Mouse (Mus musculus): ENCODE data around the gene Slc7a5. TPM values are rescaled to one million over a fixed set of nuclear protein-coding genes. Genes with fewer than 3 reads are reported as not detected.

Gene Slc7a5
- polyA plus RNA-seq, 2 experiments: 27.8 to 34.6 TPM

DNA sequence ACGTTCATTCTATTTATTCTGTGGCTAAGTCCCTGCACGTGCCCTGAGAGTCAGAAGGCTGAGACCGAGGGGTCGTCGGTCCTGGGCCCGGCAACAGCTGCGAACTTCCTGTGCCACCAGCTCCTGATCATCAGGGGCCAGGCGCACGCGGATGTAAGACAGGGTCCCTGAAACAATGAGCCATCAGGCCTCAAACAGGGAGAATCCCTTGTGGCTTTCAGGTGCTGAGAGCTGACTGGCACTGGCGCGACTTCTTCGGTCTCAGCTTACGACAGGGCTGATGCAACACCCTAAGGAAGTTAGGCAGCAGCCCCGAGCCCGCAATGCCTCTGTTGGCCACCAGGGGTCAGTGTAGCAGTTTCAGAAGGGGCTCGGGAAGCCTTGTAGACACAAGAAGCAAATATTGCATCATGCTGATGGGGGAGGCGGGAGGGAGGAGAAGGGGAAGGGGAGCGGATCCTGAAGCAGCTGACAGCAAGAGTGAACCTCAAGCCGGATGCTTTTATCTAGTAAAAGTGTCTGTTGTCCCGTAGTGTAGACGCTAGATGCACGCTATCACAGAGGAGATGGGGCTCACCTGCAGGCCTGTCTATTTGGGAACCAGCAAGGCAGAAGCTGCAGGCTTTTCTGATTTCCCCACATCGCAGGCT, 56.5 kb downstream of the Slc7a5 start:
- ATAC-seq (ENCODE audit: low FRiP score, low read depth) (peak; percentile 84), DNase-seq (ENCODE audit: low spot score) (peak; percentile 93)
- TF ChIP-seq POLR2A (IDR thresholded peaks at IDR 0.05; ENCODE audit: borderline replicate concordance, extremely low read depth, insufficient read depth, insufficient read length): no peak
- Histone ChIP-seq H3K9ac (ENCODE audit: low read depth, low read length, severe bottlenecking) (peak overlapping the region; percentile 38), H3K4me1 (ENCODE audit: control insufficient read depth, insufficient read depth, low read length) (peaks cover 5% of the 10 kb centered on the region; the same call in 1 of the 2 replicates), H3K36me3 (ENCODE audit: control insufficient read depth, insufficient read depth, low read length) (no peaks in the 10 kb centered on the region), H3K4me2 (replicated peaks; ENCODE audit: low read depth, low read length, severe bottlenecking) (peak overlapping the region; percentile 51), H3K27me3 (ENCODE audit: control insufficient read depth, insufficient read depth, low read length) (no peaks in the 10 kb centered on the region), H3K4me3 (replicated peaks; ENCODE audit: low read length) (peak overlapping the region; percentile 26), H3K27ac (replicated peaks; ENCODE audit: low read depth, low read length) (no peak overlapping the region), H3K9me3 (ENCODE audit: control insufficient read depth, low read length) (no peaks in the 10 kb centered on the region)
- 5% methylated on average over 24 of the region's 24 CpGs for WGBS

- no peak for DNase-seq (ENCODE audit: low spot score)
- peak overlapping the region; percentile 38 for H3K9ac ChIP-seq (ENCODE audit: low read depth, low read length, severe bottlenecking)
- ATAC-seq (ENCODE audit: low FRiP score, low read depth): no peak
- no peaks in the 10 kb centered on the region for H3K36me3 ChIP-seq (ENCODE audit: control insufficient read depth, insufficient read depth, low read length)
- peak overlapping the region; percentile 51 for H3K4me2 ChIP-seq (replicated peaks; ENCODE audit: low read depth, low read length, severe bottlenecking)
- no peaks in the 10 kb centered on the region for H3K27me3 ChIP-seq (ENCODE audit: control insufficient read depth, insufficient read depth, low read length)
- no peak for TF ChIP-seq POLR2A (IDR thresholded peaks at IDR 0.05; ENCODE audit: borderline replicate concordance, extremely low read depth, insufficient read depth, insufficient read length)
- no peak overlapping the region for H3K27ac ChIP-seq (replicated peaks; ENCODE audit: low read depth, low read length)
- WGBS: 39% methylated on average over 12 of the region's 12 CpGs
- no peaks in the 10 kb centered on the region for H3K9me3 ChIP-seq (ENCODE audit: control insufficient read depth, low read length)
- peaks cover 5% of the 10 kb centered on the region; the same call in 1 of the 2 replicates for H3K4me1 ChIP-seq (ENCODE audit: control insufficient read depth, insufficient read depth, low read length)
- peak overlapping the region; percentile 26; the same call in 1 of the 2 replicates for H3K4me3 ChIP-seq (replicated peaks; ENCODE audit: low read length)
These were observed 57.1 kb downstream of the Slc7a5 start for GRCm38 (mm10) chr8:121850436-121850820.

DNA sequence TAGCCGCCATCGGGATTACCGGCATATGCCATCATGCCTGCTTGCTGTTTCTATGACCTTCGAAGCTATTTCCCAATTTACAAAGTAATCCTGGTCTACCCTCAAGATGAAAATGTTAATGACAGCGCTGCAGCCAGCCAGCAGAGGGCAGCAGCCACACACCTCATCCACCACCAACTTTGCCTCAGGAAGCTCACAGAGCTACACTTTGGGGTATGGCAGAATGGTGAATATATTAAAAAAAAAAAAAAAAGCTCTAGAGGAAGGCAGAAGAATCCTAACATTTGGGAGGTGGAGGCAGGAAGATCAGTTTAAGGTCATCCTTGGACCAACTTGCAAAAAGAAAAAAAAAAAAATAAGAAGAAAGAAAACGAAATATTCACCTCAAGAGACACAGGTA, 57.5 kb downstream of the Slc7a5 start:
- WGBS: 15% methylated on average over 6 of the region's 6 CpGs
- no peaks in the 10 kb centered on the region for H3K9me3 ChIP-seq (ENCODE audit: control insufficient read depth, low read length)

DNA sequence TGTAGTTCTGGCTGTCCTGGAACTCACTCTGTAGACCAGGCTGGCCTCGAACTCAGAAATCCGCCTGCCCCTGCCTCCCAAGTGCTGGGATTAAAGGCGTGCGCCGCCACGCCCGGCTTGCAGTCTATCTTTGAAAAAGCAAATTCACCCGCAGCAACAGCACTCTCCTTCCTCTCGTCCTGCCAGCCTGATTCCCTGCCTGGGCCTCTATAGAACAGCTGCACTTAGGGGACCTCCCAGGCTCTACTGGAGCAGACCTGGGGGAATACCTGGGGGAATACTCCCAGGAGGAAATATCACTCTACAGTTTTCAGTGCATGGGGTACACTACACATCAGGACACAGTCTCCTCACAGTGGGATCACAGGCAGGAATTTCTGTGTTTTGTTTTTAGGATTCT, 58.2 kb downstream of the Slc7a5 start:
- H3K4me3 ChIP-seq (replicated peaks; ENCODE audit: low read length): no peak overlapping the region
- no peaks in the 10 kb centered on the region for H3K36me3 ChIP-seq (ENCODE audit: control insufficient read depth, insufficient read depth, low read length)
- 63% methylated on average over 9 of the region's 9 CpGs for WGBS
- H3K9ac ChIP-seq (ENCODE audit: low read depth, low read length, severe bottlenecking): no peak overlapping the region
- TF ChIP-seq POLR2A (IDR thresholded peaks at IDR 0.05; ENCODE audit: borderline replicate concordance, extremely low read depth, insufficient read depth, insufficient read length): no peak
- no peak for ATAC-seq (ENCODE audit: low FRiP score, low read depth)
- H3K4me2 ChIP-seq (replicated peaks; ENCODE audit: low read depth, low read length, severe bottlenecking): no peak overlapping the region
- peaks cover 5% of the 10 kb centered on the region; the same call in 1 of the 2 replicates for H3K4me1 ChIP-seq (ENCODE audit: control insufficient read depth, insufficient read depth, low read length)
- no peaks in the 10 kb centered on the region for H3K9me3 ChIP-seq (ENCODE audit: control insufficient read depth, low read length)
- H3K27me3 ChIP-seq (ENCODE audit: control insufficient read depth, insufficient read depth, low read length): no peaks in the 10 kb centered on the region
- H3K27ac ChIP-seq (replicated peaks; ENCODE audit: low read depth, low read length): no peak overlapping the region
- no peak for DNase-seq (ENCODE audit: low spot score)

More for the DNA sequence above, 57.5 kb downstream of the Slc7a5 start:
- DNase-seq (ENCODE audit: low spot score): peak; percentile 80
- H3K9ac ChIP-seq (ENCODE audit: low read depth, low read length, severe bottlenecking): no peak overlapping the region
- H3K36me3 ChIP-seq (ENCODE audit: control insufficient read depth, insufficient read depth, low read length): no peaks in the 10 kb centered on the region
- H3K27ac ChIP-seq (replicated peaks; ENCODE audit: low read depth, low read length): no peak overlapping the region
- TF ChIP-seq POLR2A (IDR thresholded peaks at IDR 0.05; ENCODE audit: borderline replicate concordance, extremely low read depth, insufficient read depth, insufficient read length): no peak
- H3K4me2 ChIP-seq (replicated peaks; ENCODE audit: low read depth, low read length, severe bottlenecking): no peak overlapping the region
- no peak for ATAC-seq (ENCODE audit: low FRiP score, low read depth)
- H3K4me1 ChIP-seq (ENCODE audit: control insufficient read depth, insufficient read depth, low read length): peaks cover 5% of the 10 kb centered on the region; the same call in 1 of the 2 replicates
- H3K4me3 ChIP-seq (replicated peaks; ENCODE audit: low read length): no peak overlapping the region
- H3K27me3 ChIP-seq (ENCODE audit: control insufficient read depth, insufficient read depth, low read length): no peaks in the 10 kb centered on the region

- peaks cover 5% of the 10 kb centered on the region; the same call in 1 of the 2 replicates for H3K4me1 ChIP-seq (ENCODE audit: control insufficient read depth, insufficient read depth, low read length)
- WGBS: 57% methylated on average over 10 of the region's 10 CpGs
- H3K4me3 ChIP-seq (replicated peaks; ENCODE audit: low read length): no peak overlapping the region
- no peak overlapping the region for H3K9ac ChIP-seq (ENCODE audit: low read depth, low read length, severe bottlenecking)
- no peak overlapping the region for H3K4me2 ChIP-seq (replicated peaks; ENCODE audit: low read depth, low read length, severe bottlenecking)
- H3K27ac ChIP-seq (replicated peaks; ENCODE audit: low read depth, low read length): no peak overlapping the region
- TF ChIP-seq POLR2A (IDR thresholded peaks at IDR 0.05; ENCODE audit: borderline replicate concordance, extremely low read depth, insufficient read depth, insufficient read length): no peak
- H3K9me3 ChIP-seq (ENCODE audit: control insufficient read depth, low read length): no peaks in the 10 kb centered on the region
- no peaks in the 10 kb centered on the region for H3K27me3 ChIP-seq (ENCODE audit: control insufficient read depth, insufficient read depth, low read length)
- DNase-seq (ENCODE audit: low spot score) (no peak), ATAC-seq (ENCODE audit: low FRiP score, low read depth) (no peak)
- no peaks in the 10 kb centered on the region for H3K36me3 ChIP-seq (ENCODE audit: control insufficient read depth, insufficient read depth, low read length)
These were observed 59.0 kb downstream of the Slc7a5 start for GRCm38 (mm10) chr8:121848495-121848894.
